Mouse (Mus musculus) T-helper 2 cell (primary cell): ENCODE measurements around the gene Apon.
"Not testable (repeated sequence)": the region's sequence is repeated elsewhere in the genome, so short reads cannot be mapped to it uniquely, and the experiment has no call there.

ENCODE experiments used
- in situ Hi-C: fragments of 300-600 bp; cut with MboI, MseI; formaldehyde crosslinking; loops from one replicate; pipeline ENCODE4 v1.15.1; 2025; ENCODE audit warnings: high pct_unique_total_duplicates

The Apon gene

DNA sequence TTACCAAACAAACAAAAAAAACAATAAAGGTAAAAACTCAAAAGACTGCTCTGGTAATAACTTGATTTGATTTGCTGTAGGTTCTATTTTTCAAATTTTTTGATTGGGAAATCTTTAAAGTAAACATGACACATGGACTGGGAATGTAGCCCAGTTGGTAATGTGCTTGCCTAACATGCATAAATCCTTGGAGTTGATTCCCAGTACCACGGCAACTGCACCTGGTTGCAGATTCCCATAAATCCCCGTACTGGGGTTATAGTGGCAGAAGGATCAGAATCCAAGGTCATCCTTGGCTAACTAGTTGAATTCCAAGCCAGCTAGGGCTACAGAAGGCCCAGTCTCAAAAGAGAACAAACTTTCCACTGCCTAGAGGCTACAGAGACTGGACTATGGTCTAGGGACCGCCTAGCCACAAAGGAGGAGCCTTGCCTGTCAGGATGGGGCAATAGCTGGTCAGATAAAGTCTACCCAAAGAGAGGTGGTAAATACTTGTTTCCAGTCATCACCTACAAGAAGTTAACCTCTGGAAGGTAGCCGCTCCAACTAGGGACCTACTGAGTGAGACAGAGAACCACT lies at the start of gene Apon:
TSS of gene Apon (plus strand) at position 420 of the 579 bp plus-strand sequence.
- in situ Hi-C loops = no loop called here

DNA sequence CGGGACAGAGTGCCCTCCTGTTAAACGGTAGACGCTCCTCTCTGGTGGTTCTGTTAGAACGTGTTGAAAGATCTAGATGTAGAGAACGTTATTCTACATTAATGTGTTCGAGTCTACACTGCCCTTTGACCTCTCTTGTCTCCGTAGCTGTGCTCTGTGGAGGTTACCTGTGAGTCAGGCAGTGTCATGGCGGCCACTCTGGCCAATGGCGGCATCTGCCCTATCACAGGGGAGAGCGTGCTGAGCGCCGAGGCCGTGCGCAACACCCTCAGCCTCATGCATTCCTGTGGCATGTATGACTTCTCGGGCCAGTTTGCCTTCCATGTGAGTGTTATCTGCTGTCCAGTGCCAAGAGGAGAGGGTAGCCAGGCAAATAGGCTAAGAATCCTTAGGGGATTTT lies 49.0 kb upstream of the Apon start:
- in situ Hi-C loops = no loop called here

DNA sequence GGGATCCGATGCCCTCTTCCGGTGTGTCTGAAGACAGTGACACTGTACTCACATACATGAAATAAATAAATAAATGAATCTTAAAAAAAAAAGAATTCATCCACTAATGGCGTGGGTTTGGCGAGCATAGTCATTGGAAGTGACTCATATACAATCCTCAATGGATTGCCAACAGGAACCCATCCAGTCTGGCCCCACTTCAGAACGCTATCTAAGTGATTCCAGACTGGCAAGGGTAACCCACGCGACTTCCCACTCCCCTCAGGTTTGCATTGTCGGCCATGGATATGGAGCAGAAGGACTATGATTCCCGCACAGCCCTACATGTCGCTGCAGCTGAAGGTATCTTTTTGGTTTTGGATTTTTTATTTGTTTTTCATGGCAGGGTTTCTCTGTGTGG lies 45.6 kb upstream of the Apon start:
- in situ Hi-C loops = no loop called here

DNA sequence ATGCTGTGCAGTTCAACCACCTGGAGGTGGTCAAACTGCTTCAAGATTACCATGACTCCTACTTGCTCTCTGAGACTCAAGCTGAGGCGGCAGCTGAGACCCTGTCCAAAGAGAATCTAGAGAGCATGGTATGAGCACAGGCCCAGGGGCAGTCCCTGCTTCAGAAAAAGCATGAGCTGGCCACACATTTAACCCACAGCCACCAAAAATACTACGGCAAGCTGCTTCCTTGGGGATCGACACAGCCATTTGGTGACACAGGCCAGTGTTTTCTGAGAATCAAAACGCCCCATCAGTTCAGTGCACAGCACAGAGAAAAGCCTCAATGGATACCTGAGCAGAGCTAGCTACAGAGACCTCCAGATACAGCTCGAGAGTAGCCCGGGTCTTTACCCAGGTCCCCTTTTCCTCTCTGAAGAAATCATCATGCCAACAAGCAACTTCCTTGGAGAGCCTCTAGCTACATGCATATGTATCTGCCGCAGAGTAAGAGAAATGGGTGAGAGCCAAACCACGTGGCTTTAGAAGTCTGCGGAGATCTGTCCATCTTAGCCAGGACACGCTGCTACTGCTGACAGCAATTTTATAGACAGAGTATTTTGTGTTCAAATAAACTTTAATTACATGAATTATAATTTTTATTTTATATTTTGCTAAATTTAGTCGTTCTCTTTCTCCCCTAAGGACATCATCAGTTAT lies 44.4 kb upstream of the Apon start:
- in situ Hi-C loops = no loop called here

DNA sequence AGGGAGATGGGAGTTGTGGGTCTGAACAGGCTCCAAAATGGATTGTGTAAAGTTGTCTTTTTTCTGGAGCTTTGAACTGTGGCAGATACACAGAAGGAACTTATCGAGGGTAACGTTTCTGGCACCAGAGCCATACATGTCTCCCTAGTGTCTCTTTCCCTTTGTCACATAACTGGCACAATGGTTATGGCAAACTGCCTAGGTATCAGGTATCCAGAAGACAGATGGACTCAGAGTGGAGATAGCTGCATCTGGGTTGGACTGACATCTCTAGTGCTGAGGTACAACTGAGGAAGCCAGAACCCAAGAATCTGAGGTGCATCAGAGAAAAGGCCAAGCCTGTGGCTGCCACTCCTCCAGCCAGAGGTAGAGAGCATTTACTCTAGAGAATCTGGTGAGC lies 43.8 kb upstream of the Apon start:
- in situ Hi-C loops = no loop called here

DNA sequence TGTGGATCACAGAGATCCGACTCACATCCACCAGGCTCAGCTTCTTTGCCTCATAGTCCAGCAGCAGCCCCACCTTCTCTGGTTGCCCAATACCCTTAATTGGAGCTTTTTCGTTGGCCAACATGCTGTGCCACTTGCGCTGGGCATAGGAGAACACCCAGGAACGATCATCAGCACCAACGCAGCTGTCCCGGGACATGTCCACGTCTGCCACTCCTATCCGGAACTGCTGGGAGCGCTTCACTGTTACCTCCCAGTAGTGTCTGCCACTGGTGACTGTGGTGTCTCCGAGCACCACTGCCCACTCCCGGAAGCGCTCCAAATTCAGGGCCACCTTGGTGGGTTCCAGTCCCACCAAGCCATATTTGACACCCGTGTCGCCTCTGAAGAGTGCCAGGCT lies 42.9 kb upstream of the Apon start:
- in situ Hi-C loops = no loop called here

DNA sequence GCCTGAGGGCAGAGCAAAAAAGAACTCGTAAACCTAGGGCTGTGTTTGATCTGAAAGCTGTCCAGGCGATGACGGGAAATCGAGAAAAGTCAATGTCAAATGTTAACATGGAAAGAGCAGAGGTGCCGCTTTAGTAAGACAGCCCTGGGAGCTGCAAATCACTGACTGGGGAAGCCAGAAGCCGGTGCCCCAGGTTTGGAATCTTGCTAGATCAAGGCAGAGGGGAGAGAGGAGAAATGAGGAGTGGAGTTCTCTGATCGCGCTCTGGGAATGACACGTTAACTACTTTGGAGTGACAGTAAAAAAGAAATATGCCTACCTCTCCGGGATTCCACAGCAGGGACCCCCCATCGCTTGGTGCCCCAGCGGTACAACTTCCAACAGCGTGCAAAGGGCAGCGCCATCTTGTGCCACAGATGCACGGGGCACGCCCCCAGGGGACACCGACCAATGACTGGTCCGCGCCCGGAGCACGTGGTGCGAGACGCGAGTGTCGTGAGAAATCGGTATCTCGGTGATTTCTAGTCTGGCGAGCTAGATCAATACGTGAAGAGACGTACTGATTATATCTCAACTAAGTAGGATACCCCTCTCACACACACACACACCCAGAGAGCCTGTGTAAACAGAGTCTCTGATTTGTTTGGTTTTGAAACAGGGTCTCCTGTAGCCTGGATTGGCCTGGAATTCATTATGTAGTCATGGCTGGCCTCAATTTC lies 42.3 kb upstream of the Apon start, which contains the start of gene Spryd4:
TSS of gene Spryd4 (minus strand) at position 418 of the 719 bp plus-strand sequence.
- in situ Hi-C loops = no loop called here

DNA sequence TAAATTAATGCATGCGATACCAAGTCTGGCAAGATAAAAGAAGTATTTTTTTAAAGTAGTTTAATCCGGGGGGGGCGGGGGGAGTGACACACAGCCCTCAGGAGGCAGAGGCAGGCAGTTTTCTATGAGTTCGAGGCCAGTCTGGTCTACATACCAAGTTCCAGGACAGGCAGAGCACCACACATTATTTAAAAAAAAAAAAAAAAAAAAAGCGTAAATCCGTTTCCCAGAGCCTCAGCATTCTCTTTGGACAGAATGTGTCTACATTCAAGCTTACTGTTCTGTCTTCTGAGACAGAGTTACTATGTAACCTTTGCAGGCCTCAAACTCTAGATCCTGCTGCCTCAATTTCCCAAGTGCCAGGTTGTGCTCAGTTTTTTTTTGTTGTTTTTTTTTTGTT lies 41.7 kb upstream of the Apon start:
- in situ Hi-C loops = no loop called here

DNA sequence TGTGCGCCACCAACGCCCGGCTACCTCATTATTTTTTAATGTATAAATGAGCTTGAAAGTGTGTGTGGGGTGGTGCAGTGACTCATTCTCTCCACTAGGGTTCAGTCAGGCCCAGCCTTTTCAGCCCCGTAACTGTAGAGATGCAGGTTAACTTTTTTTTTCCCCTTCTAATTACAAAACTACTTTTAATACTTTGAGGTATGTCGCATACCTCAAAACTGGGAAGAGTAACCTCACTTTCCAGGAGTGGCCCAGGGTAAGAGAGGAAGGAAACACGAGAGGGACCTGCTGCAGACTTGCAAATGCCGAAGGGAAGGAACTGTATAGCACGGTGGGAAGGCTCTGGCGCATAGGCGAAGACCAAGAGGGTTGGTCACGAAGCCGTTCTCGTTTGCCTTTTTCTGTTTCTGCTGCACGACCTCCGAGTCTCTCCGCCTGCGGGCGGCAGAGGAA lies 41.0 kb upstream of the Apon start:
- in situ Hi-C loops = no loop called here

DNA sequence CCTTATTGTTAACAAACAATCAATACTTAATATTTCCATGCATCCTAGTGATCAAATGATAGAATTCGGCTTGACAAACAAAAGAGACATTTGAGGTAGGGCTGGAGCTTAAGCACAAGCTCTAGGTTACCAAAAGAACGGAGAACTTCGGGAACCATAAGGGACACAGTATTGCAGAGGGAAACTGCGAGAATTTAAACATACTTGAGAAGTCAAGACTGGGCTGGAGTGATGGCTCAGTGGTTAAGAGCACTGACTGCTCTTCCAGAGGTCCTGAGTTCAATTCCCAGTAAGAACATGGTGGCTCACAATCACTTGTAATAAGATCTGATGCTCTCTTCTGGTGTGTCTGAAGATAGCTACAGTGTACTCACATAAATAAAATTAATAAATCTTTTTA lies 39.8 kb upstream of the Apon start:
- in situ Hi-C loops = not testable (repeated sequence)

DNA sequence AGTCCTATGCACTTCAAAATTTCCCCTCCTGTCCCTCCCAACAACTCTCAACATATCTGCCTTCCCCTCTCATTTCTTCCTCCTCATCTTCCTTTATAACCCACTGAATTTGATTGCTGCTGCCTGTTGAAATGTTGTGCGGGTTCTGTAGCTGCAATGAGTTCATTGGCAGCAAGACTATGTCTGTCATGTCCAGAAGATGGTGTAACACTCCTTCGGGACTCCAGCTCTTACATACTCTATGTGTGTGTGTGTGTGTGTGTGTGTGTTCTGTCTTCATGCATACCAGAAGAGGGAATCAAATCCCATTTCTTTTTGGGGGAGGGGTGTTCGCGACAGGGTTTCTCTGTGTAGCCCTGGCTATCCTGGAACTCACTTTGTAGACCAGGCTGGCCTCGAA lies 38.9 kb upstream of the Apon start:
- in situ Hi-C loops = no loop called here

DNA sequence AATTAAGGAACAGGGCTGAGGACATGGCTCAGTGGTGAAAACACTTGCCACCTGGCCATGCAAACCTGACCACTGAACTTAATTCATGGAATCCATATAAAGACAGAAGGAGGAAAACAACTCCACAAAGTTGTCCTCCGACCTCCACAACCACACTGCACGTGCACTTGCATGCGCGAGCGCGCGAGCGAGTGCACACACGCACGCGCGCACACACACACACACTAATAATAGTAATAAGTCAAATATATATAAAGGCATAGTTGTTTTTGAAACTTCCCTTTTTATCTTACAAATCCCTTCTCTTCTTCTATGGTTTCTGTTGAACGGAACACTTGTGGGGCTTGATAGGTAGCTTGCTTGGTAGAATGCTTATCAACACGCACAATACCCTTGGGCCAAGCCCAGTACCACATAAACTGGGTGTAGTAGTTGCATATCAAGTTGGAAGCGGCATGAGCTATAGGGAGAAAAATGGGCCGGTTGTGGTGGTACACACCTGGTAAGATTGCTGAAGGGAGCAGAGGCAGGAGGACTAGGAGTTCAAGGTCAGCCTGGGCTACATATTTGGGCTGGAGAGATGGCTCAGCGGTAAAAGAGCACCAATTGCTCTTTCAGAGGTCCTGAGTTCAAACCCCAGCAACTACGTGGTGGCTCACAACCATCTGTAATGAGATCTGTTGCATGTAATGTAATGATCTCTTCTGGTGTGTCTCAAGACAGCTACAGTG lies 35.3 kb upstream of the Apon start:
- in situ Hi-C loops = no loop called here

DNA sequence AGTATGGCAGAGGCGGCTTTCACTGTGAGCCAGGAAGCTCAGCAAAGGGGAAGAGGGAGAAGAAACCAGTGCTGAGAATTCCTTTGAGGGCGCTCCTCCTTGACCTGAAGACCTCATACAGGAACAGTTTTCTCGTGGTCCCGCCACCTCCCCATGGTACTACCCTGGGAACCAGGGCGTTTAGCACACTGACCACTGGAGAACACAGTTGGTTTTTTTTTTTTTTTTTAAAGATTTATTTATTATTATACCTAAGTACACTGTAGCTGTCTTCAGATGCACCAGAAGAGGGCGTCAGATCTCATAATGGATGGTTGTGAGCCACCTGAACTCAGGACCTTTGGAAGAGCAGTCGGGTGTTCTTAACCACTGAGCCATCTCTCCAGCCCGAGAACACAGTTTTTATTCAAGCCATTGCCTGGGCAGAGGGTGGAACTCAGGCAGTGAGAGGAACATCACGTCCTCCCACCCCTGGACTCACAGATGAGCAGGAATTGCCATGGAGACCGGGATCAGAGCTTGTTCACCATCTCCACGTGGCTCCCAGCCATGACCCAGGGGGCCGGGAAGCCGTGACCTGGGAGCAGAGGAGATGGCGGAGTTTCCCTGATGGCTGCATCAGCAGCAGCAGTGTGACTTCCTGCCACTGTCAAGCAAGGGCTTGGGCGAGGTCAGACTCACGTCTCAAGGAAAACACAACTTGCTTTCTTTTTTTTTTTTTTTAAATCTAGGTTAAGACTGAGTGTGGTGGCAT lies 32.2 kb upstream of the Apon start:
- in situ Hi-C loops = no loop called here

DNA sequence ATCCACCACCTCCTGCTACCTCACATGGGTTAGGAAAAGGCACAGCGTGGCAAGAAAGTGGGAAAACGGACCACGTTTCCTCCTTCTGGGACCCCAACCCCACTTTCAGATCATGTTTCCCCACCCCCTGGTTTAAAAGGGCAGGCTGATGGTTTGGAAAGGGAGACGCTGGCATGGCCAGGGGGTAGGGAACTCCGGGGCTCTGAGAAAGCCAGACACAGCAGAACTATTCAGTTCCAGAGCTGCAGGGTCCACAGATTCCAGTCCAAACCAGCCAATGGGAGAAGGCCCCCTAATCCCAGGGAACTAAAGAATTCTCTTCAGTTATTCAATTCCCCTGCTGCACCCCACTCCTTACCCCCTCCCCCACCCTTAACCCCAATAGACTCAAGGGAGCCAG lies 28.8 kb upstream of the Apon start:
- in situ Hi-C loops = no loop called here

DNA sequence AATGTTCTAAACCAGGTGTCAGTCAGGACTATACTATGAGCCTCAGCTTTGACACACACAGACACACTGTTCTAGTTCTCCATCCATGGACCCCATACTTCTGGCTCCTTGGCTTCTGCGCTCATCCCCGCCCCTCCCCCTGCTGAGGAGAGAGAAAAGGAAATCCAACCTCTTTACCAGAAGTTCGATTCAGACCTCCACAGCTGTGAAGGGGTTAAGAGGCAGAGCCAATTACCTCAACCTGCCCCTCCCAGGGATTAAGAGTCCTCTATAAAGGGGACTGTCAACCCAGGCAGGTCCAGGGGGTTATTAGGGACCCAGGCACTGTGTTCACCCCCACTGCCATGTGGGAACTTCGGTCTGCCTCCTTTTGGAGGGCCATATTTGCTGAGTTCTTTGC lies 28.4 kb upstream of the Apon start, which contains the start of gene Mip:
TSS of gene Mip (plus strand) at position 301 of the 400 bp plus-strand sequence.
- in situ Hi-C loops = no loop called here

DNA sequence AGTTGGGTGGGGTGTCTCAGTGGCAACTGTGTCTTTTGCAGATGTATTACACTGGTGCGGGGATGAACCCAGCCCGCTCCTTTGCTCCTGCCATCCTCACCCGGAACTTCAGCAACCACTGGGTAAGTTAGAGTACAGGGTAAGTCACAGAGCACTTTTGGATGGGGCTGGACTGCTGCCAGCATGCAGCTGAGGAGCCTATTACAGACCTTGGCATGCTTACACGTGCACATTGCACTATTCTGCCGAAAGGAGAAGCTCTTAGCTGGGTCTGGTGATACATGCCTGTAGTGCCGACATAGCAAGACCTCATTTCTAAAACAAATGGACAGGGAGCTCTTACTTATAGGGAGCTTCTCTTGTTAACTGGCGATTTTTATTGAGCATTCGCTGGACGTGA lies 26.3 kb upstream of the Apon start:
- in situ Hi-C loops = no loop called here

DNA sequence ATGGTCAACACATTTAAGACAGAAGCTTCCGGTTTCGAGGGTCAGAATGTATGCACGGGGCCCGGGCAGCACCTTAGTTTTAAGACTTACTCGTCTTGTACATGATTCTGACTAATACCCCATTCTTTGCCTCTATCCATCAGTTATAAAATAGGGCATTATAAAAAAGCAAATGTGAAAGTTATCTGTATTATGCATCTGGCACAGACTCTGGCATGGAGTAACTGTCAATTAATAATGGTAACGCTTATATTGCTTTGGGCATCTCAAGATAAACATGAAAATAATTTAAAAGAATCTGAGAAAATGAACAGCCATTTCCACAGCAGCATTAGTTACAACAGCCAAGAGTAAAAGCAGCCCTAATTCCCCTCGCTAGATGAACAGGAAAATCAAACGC lies 25.9 kb upstream of the Apon start:
- in situ Hi-C loops = no loop called here

DNA sequence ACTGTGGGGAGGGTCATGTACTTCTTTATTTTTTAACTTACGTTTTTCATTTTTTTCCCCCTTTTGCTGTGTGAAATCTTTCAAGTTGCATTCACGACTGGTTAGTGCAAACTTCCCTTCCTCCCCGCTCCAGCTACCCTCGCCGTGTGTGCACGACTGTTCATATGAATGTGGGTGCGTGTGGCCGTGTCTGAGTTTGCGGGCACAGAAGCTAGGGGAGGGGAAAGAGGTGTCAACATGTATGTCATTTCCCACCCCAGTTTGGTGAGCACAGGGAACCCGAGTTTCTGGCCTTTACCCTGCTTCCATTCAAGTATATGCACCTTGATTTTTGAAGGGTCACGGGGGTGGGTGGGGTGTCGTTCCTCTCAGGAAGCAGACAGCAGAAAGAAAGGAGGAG lies 23.3 kb upstream of the Apon start:
- in situ Hi-C loops = no loop called here

DNA sequence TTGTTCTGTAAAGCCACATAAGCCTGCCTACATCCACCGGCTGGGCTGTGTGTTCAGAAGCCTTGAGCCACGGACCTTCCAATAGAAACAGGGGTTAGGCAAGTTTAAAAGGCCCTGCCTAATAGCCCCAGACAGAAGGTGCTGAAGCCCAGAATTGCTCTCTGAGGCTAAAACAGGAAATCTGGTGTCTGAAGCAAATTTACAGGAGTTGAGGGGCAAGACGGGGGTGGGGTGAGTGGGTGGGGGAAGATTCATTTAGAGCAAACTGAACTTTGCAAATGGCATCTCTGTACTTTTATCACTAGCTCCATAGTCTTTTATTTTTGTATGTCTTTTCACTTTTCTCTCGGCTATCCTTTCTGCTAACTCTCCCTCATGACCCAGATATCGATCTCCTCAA lies 22.8 kb upstream of the Apon start:
- in situ Hi-C loops = no loop called here

DNA sequence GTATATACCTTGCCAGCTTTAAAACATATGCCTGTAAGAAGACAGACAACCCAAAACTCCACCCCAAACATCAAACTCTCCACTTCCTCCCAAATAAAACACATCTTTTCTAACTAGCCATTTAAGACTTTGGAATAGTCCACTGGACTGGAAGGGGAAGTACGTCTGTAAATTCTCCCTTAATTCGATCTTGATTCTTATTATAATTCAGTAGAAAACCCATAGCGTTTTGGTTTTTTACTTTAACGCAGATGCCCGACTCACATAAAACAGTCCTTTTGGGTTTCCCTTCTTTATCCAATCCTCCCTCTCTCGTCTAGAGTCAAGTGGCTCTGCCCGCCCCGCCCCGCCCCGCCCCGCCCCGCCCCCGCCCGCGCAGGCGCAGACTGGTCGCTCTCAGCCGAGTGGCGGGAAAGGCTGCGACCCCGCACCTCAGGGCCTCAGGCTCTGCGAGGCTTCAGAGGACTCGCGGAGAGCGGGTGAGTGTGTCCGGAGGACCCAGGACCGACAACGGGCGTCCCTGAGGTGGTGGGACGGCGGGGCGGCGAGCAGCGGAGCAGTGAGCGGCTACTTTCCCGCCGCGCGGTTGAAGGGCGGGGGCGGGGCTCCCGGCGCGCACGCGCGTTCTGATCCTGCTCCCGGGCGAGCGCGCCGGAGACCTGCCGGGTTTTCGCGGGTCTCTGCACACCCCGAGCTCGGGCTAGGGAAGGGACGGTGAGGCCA lies 22.0 kb upstream of the Apon start, which contains the start of gene Timeless:
TSS of gene Timeless (plus strand) at position 369 of the 723 bp plus-strand sequence.
- in situ Hi-C loops = no loop called here
